8 mouse cellular contexts compared by ENCODE assay signal in genomic region chr13:51418268-51418941, GRCm38 (mm10). TPM values are rescaled to one million over a fixed set of nuclear protein-coding genes. Genes with fewer than 3 reads are reported as not detected.
A peak's percentile ranks its signal among the peaks of the same experiment; 100 is the strongest.
DNase-seq lines count a peak whose midpoint lies in the region; ATAC-seq and TF ChIP-seq lines count a peak whose summit lies in the region.

No protein-coding gene starts in this region.

- peak; percentile 93 for TF ChIP-seq CTCF in left cerebral cortex, adult 2 months (IDR thresholded peaks at IDR 0.05)

- DNase-seq in WW6 (ENCODE audit: low read depth, low spot score), result peak; percentile 77
- DNase-seq in cerebellum, postnatal 36 days, result peak; percentile 93 to 96
- peak; percentile 81 to 84 for DNase-seq in gastrocnemius, adult 8-10 months (ENCODE audit: low spot score in 2 of 2)
- DNase-seq in hindlimb bud, embryonic 11.5 days (ENCODE audit: extremely low spot score, low read depth, low spot score), result peak; percentile 88
- peak; percentile 93 to 98 for DNase-seq in left cerebral cortex, adult 2 months (ENCODE audit: extremely low spot score in 1 of 2, low spot score in 2 of 2)
- DNase-seq in right cerebral cortex, adult 2 months (ENCODE audit: low spot score in 2 of 2), result peak; percentile 98 to 99
- DNase-seq in urinary bladder, postnatal 10 days (ENCODE audit: low spot score), result peak; percentile 79

- peak; percentile 86 for ATAC-seq in megakaryocyte, adult 5-6 weeks (ENCODE audit: poor library complexity, severe bottlenecking)

- peak overlapping the region; percentile 40 for H3K4me3 ChIP-seq in left cerebral cortex, adult 2 months

- H3K27ac ChIP-seq in left cerebral cortex, adult 2 months, result peak overlapping the region; percentile 90

- intact Hi-C loops in left cerebral cortex, adult 2 months (cut with DNase I), result loop anchor here (1.0 to 5.0 kb wide), 4 partner anchors 210 to 469 kb away; partner anchors contain the start of gene Spin1

RNA-seq across cellular contexts. Expression of gene S1pr3, which starts 10.0 kb away (rescaled TPM):
- total RNA-seq in gastrocnemius, adult 8-10 months (2022), result 1 to 10 TPM; 2.5 to 4.5 (median 2.7) TPM
- 1 to 10 TPM; 7.1 TPM for total RNA-seq in left cerebral cortex, adult 2 months (2021)
- 1.8 and 2.6 TPM in 2 replicates for total RNA-seq in megakaryocyte, adult 5-6 weeks (2015)
- 1.1 and 1.6 TPM in 2 replicates for total RNA-seq in megakaryocyte, adult 5-6 weeks (2017)

Comparison
In these comparisons a context has a peak if more than half of its experiments do, and no peak if none do; other contexts are left out.
1. Peak in every context shown above with its lines: DNase-seq, ATAC-seq, H3K4me3 ChIP-seq and H3K27ac ChIP-seq.